Mouse (Mus musculus): ENCODE measurements around the gene Fkbp10. TPM values are rescaled to one million over a fixed set of nuclear protein-coding genes. Genes with fewer than 3 reads are reported as not detected.

Fkbp10 gene
- polyA plus RNA-seq, 1 experiment from 2014 or later = 212 TPM

- peaks cover 23% of the 10 kb centered on the region for H3K36me3 ChIP-seq
- peak within 1 kb of the TSS; percentile 95 for H3K9ac ChIP-seq
- H3K4me2 ChIP-seq (replicated peaks) = peak within 1 kb of the TSS; percentile 68
- ATAC-seq (ENCODE audit: insufficient number of reproducible peaks, low FRiP score, low TSS enrichment, low read depth) = no peak
- H3K4me3 ChIP-seq (replicated peaks) = peak within 1 kb of the TSS; percentile 82
- peak within 1 kb of the TSS; percentile 73; the same call in 1 of the 2 replicates for H3K27ac ChIP-seq (replicated peaks)
- H3K4me1 ChIP-seq = peaks cover 21% of the 10 kb centered on the region
- no peaks in the 10 kb centered on the region for H3K27me3 ChIP-seq
- no peaks in the 10 kb centered on the region for H3K9me3 ChIP-seq (replicated peaks)
- WGBS = 77% methylated on average over 8 of the region's 8 CpGs
Observed at GRCm38 (mm10) chr11:100441797-100442196, 26.3 kb downstream of the Fkbp10 start, which contains the start of the genes Nt5c3b and Klhl10. TSS of gene Nt5c3b (minus strand) at chr11:100441808. TSS of gene Klhl10 (plus strand) at chr11:100441917.

DNA sequence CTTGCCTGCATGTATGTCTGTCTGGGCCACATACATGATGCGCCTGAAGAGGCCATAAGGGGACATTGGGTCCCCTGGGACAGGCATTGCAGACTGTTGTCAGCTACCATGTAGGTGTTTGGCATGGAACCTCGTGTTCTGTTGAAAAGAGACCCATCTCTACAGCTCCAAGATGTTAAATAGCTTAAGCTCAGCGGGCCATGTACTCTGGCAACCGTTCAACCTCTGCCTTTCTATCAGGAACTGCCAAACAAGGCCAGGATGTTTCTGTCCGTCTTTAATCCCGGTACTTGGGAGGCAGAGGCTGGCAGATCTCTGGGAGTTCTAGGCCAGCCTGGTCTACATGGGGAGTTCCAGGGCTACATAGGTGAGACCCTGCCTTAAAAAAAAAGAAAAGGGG is 27.1 kb downstream of the Fkbp10 start:
- H3K27me3 ChIP-seq = no peaks in the 10 kb centered on the region
- no peak overlapping the region for H3K4me2 ChIP-seq (replicated peaks)
- no peak overlapping the region for H3K27ac ChIP-seq (replicated peaks)
- H3K4me1 ChIP-seq = peaks cover 21% of the 10 kb centered on the region
- 87% methylated on average over 6 of the region's 6 CpGs for WGBS
- H3K9ac ChIP-seq = no peak overlapping the region
- ATAC-seq (ENCODE audit: insufficient number of reproducible peaks, low FRiP score, low TSS enrichment, low read depth) = no peak
- no peaks in the 10 kb centered on the region for H3K9me3 ChIP-seq (replicated peaks)
- peaks cover 16% of the 10 kb centered on the region for H3K36me3 ChIP-seq
- H3K4me3 ChIP-seq (replicated peaks) = no peak overlapping the region

DNA sequence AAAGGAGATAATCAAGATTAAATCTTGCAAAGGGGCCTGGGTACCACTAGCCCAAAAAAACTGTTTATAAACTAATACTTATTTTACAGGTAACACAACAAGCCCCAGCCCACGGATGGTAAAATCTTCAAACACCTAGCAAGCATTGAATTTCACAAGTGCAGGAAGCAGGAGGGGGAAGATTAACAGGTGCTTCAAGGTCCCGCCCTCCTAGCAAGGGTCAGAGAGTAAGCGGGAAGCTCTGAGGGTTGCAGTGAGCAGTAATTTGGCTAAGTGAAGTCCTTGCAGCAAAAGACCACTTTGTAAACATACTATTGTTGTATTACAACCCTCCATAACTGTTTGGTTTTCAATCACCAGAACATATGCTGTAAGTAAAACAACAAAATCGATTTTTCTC is 41.8 kb downstream of the Fkbp10 start:
- no peak for ATAC-seq (ENCODE audit: insufficient number of reproducible peaks, low FRiP score, low TSS enrichment, low read depth)
- H3K4me1 ChIP-seq = no peaks in the 10 kb centered on the region
- no peak overlapping the region for H3K4me2 ChIP-seq (replicated peaks)
- whole genome bisulfite sequencing = 74% methylated on average over 4 of the region's 4 CpGs
- H3K27ac ChIP-seq (replicated peaks) = no peak overlapping the region
- H3K9ac ChIP-seq = no peak overlapping the region
- H3K4me3 ChIP-seq (replicated peaks) = no peak overlapping the region
- no peaks in the 10 kb centered on the region for H3K9me3 ChIP-seq (replicated peaks)
- no peaks in the 10 kb centered on the region for H3K27me3 ChIP-seq
- H3K36me3 ChIP-seq = peaks cover 20% of the 10 kb centered on the region

DNA sequence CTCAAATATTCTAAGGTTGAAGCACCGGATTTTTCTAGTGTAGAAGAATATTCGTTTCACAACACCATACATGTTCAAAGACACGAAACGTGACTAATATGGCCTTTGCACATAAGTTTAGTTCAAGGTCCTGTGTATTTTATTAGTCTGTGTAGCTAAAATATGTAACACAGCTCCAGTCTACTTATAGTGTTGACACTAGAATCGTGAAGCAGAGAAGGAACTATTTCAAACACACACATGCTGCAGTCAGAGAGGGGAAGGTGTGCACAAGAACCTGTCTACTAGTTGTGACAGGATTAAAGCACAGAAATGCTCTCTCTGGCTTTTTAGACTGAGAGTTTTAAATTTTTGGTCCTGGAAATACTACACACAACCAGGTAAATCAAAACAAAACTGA is 42.2 kb downstream of the Fkbp10 start:
- Histone ChIP-seq H3K4me3 (replicated peaks) (no peak overlapping the region), H3K27me3 (no peaks in the 10 kb centered on the region), H3K4me1 (no peaks in the 10 kb centered on the region), H3K9me3 (replicated peaks) (no peaks in the 10 kb centered on the region), H3K36me3 (peaks cover 23% of the 10 kb centered on the region), H3K9ac (no peak overlapping the region), H3K4me2 (replicated peaks) (no peak overlapping the region), H3K27ac (replicated peaks) (no peak overlapping the region)
- 88% methylated on average over 5 of the region's 5 CpGs for WGBS
- ATAC-seq (ENCODE audit: insufficient number of reproducible peaks, low FRiP score, low TSS enrichment, low read depth) = no peak

DNA sequence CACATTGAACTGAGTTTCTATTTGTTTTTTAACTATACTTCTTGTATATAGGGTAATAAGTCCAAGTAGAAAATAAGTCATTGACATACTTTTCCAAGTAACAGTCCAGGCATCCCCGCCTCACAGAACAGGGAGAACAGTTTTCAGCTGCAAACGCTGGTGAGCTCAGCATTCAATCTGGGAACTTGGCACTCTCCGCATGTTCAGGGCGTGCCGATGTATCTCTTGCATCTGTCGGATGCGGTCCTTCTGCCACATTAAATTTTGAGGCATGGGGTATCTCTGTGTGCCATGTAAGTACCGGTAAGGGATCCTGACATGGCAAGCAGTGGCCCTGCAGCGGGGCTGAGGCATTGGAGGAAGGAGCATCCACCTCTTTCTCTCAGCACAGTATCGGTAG is 47.2 kb downstream of the Fkbp10 start:
- peaks cover 25% of the 10 kb centered on the region for H3K36me3 ChIP-seq
- WGBS = 87% methylated on average over 10 of the region's 10 CpGs

GRCm38 (mm10) chr11:100465229-100465792 is 49.8 kb downstream of the Fkbp10 start:
- no peak overlapping the region for H3K4me3 ChIP-seq (replicated peaks)
- H3K4me2 ChIP-seq (replicated peaks) = no peak overlapping the region
- no peak overlapping the region for H3K27ac ChIP-seq (replicated peaks)
- peaks cover 20% of the 10 kb centered on the region for H3K36me3 ChIP-seq
- no peaks in the 10 kb centered on the region for H3K9me3 ChIP-seq (replicated peaks)
- H3K9ac ChIP-seq = no peak overlapping the region
- WGBS = 91% methylated on average over 1 of the region's 1 CpGs
- ATAC-seq (ENCODE audit: insufficient number of reproducible peaks, low FRiP score, low TSS enrichment, low read depth) = no peak
- H3K4me1 ChIP-seq = peaks cover 11% of the 10 kb centered on the region
- H3K27me3 ChIP-seq = no peaks in the 10 kb centered on the region

More for the DNA sequence above, 47.2 kb downstream of the Fkbp10 start:
- Histone ChIP-seq H3K9me3 (replicated peaks) (no peaks in the 10 kb centered on the region), H3K27ac (replicated peaks) (no peak overlapping the region), H3K4me2 (replicated peaks) (no peak overlapping the region), H3K4me1 (peaks cover 4% of the 10 kb centered on the region; the same call in 1 of the 2 replicates), H3K9ac (no peak overlapping the region), H3K27me3 (no peaks in the 10 kb centered on the region), H3K4me3 (replicated peaks) (no peak overlapping the region)
- ATAC-seq (ENCODE audit: insufficient number of reproducible peaks, low FRiP score, low TSS enrichment, low read depth) = no peak

DNA sequence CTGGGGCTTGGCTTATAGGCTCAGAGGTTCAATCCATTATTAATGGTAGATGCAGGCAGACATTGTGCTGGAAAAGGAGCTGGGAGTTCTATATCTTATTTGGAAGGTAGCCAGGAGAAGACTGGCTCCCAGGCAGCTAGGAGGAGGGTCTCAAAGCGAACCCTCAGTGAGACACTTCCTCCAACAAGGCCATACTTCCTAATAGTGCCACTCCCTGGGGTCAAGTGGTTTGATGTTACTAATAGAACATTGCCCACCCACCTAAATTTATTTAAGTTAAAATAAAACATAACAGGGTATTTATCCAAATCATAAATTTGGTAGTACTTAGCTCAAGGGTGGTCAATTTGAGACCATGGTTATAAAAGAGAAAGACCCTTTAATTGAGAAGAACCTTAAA is 50.3 kb downstream of the Fkbp10 start:
- Histone ChIP-seq H3K36me3 (peaks cover 20% of the 10 kb centered on the region), H3K4me2 (replicated peaks) (no peak overlapping the region), H3K27me3 (no peaks in the 10 kb centered on the region), H3K9me3 (replicated peaks) (no peaks in the 10 kb centered on the region), H3K4me3 (replicated peaks) (no peak overlapping the region), H3K9ac (no peak overlapping the region), H3K27ac (replicated peaks) (no peak overlapping the region), H3K4me1 (peaks cover 16% of the 10 kb centered on the region)
- 63% methylated on average over 1 of the region's 1 CpGs for WGBS
- ATAC-seq (ENCODE audit: insufficient number of reproducible peaks, low FRiP score, low TSS enrichment, low read depth) = no peak

- peak overlapping the region; percentile 92 for H3K4me3 ChIP-seq (replicated peaks)
- no peak for ATAC-seq (ENCODE audit: insufficient number of reproducible peaks, low FRiP score, low TSS enrichment, low read depth)
- peaks cover 22% of the 10 kb centered on the region for H3K4me1 ChIP-seq
- H3K4me2 ChIP-seq (replicated peaks) = peak overlapping the region; percentile 92
- H3K27ac ChIP-seq (replicated peaks) = peak overlapping the region; percentile 79; the same call in 1 of the 2 replicates
- H3K27me3 ChIP-seq = no peaks in the 10 kb centered on the region
- 2% methylated on average over 30 of the region's 30 CpGs for WGBS
- H3K36me3 ChIP-seq = peaks cover 9% of the 10 kb centered on the region
- no peaks in the 10 kb centered on the region for H3K9me3 ChIP-seq (replicated peaks)
- H3K9ac ChIP-seq = peak overlapping the region; percentile 90
Observed at GRCm38 (mm10) chr11:100471352-100472196, 56.1 kb downstream of the Fkbp10 start.

DNA sequence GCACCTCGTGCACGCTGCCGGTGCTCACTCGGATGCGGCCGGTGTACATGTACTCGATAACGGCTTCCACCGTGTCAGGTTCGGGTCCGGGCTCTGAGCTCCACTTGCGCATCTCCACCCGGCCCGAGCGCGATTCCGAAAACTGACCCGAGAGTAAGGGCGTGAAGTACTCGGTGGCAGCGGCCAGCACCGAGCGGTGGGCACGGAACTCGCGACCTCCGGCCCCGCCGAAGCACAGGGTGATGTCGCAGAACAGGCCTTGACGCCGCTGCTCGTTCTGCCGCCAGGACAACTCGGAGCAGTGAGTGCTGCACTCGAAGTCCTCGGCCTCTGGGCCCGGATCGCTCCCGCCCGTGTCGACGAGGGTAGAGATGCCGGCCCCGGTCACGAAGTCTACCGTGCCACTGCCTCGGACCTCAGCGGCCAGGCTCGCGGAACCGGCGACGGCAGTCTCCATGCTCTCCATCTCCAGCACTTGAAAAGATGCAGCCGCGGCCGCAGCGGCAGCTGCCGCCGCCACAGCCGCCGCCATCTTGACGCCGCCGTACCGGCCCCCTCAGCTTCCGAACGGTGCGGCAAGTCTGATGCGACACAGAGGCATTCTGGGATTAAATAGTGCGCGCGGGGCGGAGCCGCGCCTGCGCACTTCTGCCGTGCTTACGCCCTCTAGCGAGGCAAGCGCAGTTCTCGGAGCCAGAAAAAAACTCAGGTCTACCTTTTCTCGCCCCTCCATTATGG is 56.9 kb downstream of the Fkbp10 start, which contains the start of gene Klhl11:
Gene Klhl11, minus strand, starts transcription at position 545 of the 738 bp plus-strand sequence.
- Histone ChIP-seq H3K27ac (replicated peaks) (peak within 1 kb of the TSS; percentile 79), H3K27me3 (no peaks in the 10 kb centered on the region), H3K4me1 (peaks cover 22% of the 10 kb centered on the region), H3K36me3 (peaks cover 17% of the 10 kb centered on the region), H3K9ac (peak within 1 kb of the TSS; percentile 90), H3K4me3 (replicated peaks) (peak within 1 kb of the TSS; percentile 92), H3K4me2 (replicated peaks) (peak within 1 kb of the TSS; percentile 92), H3K9me3 (replicated peaks) (no peaks in the 10 kb centered on the region)
- WGBS = under 1% methylated on average over 83 of the region's 83 CpGs
- peak; percentile 90 for ATAC-seq (ENCODE audit: insufficient number of reproducible peaks, low FRiP score, low TSS enrichment, low read depth)

- H3K9ac ChIP-seq = no peak overlapping the region
- no peak for ATAC-seq (ENCODE audit: insufficient number of reproducible peaks, low FRiP score, low TSS enrichment, low read depth)
- no peaks in the 10 kb centered on the region for H3K27me3 ChIP-seq
- no peaks in the 10 kb centered on the region for H3K9me3 ChIP-seq (replicated peaks)
- 34% methylated on average over 5 of the region's 5 CpGs for WGBS
- H3K4me1 ChIP-seq = peaks cover 22% of the 10 kb centered on the region
- H3K4me2 ChIP-seq (replicated peaks) = 0 out of 2 replicates have a peak overlapping the region, but pooled peaks have one; percentile 92
- H3K36me3 ChIP-seq = peaks cover 19% of the 10 kb centered on the region
- no peak overlapping the region for H3K27ac ChIP-seq (replicated peaks)
- H3K4me3 ChIP-seq (replicated peaks) = peak overlapping the region; percentile 92
Observed at GRCm38 (mm10) chr11:100472935-100473295, 57.4 kb downstream of the Fkbp10 start.
